Mouse (Mus musculus) gastrocnemius, adult 2 months (tissue): Measurements from ENCODE around the gene Mgarp. TPM values are rescaled to one million over a fixed set of nuclear protein-coding genes. Genes with fewer than 3 reads are reported as not detected.

Experiments used
- DNase-seq: peaks from one replicate; pipeline ENCODE4 v3.0.0; 2022
- H3K27ac ChIP-seq: fragments of 200-600 bp; 2 replicates; pipeline ENCODE4 v1.8.1; 2022; ENCODE audit warnings: mild to moderate bottlenecking
- H3K4me3 ChIP-seq: fragments of 200-600 bp; 2 replicates; pipeline ENCODE4 v1.8.1; 2022; ENCODE audit warnings: mild to moderate bottlenecking, moderate library complexity
- CTCF ChIP-seq: fragments of 200-600 bp; IDR thresholded peaks from 2 replicates; pipeline ENCODE4 v1.8.1; 2022; ENCODE audit warnings: antibody characterized with exemption, mild to moderate bottlenecking, moderate library complexity
- intact Hi-C: fragments of 180-260 bp; cut with DNase I; formaldehyde crosslinking; loops from one replicate; pipeline ENCODE4 v1.15.1; 2025
- total RNA-seq, 2 experiments: library from RNA; stranded (reverse); gene quantifications; 2 replicates each; pipeline ENCODE4 v1.2.3; 2021

Mgarp gene
- total RNA-seq, 2 experiments from 2014 or later = not detected

GRCm38 (mm10) chr3:51391591-51391990 lies 4.9 kb downstream of the Mgarp start:
- no peak overlapping the region for H3K4me3 ChIP-seq
- DNase-seq = no peak
- no peak for TF ChIP-seq CTCF

DNA sequence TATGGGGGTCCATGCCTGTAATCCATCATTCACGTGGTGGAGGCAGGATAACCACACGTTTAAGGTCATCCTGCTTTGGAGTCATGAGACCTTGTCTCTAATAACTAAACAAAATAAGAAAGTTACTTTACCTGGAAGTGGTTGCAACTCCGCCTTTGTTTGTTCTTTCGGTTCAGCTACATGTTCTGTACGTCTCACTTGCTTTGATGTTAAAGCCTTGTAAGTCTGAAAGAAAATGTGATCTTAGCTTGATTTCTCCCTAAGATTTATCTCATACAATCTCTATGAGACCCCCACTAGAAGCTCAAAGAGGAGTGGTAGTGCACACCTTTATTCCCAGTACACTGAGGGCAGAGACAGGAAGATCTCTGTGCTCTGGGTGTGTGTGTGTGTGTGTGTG lies 5.4 kb downstream of the Mgarp start:
- no peak for DNase-seq
- H3K4me3 ChIP-seq = no peak overlapping the region
- intact Hi-C loops = no loop called here
- no peak for TF ChIP-seq CTCF
- H3K27ac ChIP-seq = no peak overlapping the region

More at GRCm38 (mm10) chr3:51391591-51391990, 4.9 kb downstream of the Mgarp start:
- H3K27ac ChIP-seq = no peak overlapping the region
- intact Hi-C loops = no loop called here

DNA sequence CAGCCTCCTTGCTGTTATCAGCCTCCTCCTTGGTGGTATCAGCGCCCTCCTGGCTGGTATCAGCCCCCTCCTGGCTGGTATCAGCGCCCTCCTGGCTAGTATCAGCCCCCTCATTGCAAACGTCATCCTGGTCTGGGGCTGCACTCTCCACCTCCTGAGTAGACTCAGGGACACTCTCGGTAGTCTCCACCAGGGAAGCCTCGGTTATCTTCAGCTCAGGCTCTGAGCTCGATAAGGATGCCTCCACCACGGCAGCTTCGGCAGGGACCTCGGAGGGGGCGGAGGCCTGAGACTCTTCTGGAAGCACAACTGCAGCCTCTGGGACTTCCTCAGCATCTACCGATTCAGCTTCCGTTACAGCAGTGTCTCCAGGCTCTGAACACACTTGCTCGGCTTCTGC lies 7.6 kb downstream of the Mgarp start:
- intact Hi-C loops = no loop called here
- H3K4me3 ChIP-seq = no peak overlapping the region
- H3K27ac ChIP-seq = no peak overlapping the region
- TF ChIP-seq CTCF = no peak
- no peak for DNase-seq

DNA sequence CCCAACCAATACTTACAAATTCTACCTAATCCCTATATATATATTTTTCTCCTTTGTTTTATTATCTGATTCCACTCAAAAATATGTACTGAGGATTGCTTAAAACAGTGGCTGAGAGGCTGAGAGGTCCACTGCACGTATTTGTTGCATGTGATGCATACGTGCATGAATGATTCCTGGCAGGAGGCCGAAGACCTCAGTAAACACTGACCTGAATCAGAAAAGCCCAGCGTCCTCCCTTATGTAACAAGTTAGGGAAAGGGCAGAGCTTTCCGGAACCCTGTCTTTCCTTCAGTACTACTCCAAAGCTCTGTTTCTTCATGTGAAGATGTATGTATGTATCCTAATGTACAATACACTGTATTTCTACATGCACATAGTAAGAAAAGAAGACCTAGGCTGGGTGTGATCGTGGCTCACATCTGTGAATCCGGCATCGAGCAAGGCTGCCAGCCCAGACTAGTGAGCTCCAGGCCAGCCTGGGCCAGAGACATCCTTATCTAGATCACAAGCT lies 8.6 kb downstream of the Mgarp start:
- intact Hi-C loops = no loop called here
- H3K27ac ChIP-seq = no peak overlapping the region
- no peak overlapping the region for H3K4me3 ChIP-seq
- DNase-seq = no peak
- no peak for TF ChIP-seq CTCF

- no peak for TF ChIP-seq CTCF
These were observed 9.4 kb downstream of the Mgarp start for GRCm38 (mm10) chr3:51387134-51387451.

DNA sequence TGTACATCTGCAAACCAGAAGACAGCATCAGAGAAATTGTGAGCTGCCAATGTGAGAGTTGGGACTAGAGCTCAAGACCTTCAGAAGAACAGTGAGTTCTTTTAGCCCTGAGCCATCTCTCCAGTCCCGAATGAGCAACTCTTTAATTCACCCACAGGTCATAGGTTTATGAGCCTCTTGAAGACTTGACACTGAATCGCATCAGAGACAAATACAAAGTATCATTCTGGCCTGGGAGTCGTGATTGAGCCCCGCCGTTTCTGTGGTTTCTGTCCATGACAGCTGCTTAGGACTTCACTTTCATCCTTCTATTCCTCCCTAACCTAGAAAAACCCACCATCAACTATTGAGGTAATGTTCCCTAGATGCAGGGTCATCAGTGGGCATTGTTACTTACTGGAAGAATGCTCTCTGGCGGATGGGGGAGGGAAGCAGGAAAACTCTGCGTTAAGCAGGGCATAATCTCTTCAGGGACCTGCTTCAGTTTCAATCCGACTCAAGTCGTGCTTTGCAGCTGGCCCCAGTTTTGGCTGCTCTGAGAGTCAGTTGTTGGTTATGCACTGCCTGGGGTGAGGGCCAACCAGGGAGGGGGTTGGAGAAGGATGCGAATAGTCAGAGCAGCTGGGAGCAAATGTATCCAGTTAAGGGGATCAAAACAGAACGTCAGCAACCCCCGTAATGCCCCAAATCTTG lies 10.0 kb downstream of the Mgarp start:
- intact Hi-C loops = no loop called here
- peak; percentile 70 for DNase-seq
- H3K27ac ChIP-seq = no peak overlapping the region
- no peak for TF ChIP-seq CTCF
- no peak overlapping the region for H3K4me3 ChIP-seq

More at GRCm38 (mm10) chr3:51387134-51387451, 9.4 kb downstream of the Mgarp start:
- intact Hi-C loops = no loop called here
- Histone ChIP-seq H3K27ac (no peak overlapping the region), H3K4me3 (no peak overlapping the region)
- no peak for DNase-seq

DNA sequence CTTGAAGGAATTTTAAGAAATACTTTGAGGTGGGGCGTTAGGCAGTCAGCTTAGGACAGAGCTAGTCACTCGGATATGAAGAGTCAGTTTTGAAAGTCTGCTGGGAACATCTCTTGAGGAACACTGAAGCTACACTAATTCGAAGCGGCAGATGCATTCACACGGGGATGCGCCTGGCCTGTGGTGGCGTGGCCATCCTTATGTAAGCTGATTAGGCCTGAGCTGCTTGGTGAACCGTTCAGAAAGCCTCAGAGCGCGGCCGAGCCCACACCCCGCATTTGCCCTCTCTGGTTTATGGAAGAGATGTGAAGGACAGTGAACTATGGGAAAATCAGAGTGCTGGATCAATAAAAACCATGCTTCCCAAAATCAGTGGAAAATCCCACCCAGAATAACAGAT lies 13.1 kb downstream of the Mgarp start:
- no peak for DNase-seq
- Histone ChIP-seq H3K4me3 (no peak overlapping the region), H3K27ac (no peak overlapping the region)
- intact Hi-C loops = no loop called here
- no peak for TF ChIP-seq CTCF

DNA sequence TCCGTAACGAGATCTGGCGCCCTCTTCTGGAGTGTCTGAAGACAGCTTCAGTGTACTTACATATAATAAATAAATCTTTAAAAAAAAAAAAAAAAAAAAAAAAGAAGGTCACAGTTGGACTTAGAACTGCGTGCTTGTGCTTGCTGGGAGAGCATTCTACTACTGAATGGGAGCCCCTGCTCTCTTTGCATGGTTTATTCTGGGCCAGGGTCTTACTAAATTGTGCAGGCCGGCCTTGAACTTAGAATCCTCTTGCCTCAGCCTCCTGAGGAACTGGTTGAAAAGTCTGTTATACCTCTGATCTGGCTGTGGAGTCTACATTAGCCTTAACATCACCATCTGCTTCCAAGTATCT lies 15.9 kb downstream of the Mgarp start:
- intact Hi-C loops = no loop called here
- H3K4me3 ChIP-seq = no peak overlapping the region
- TF ChIP-seq CTCF = no peak
- no peak overlapping the region for H3K27ac ChIP-seq
- DNase-seq = no peak

GRCm38 (mm10) chr3:51379786-51380659 lies 16.5 kb downstream of the Mgarp start:
- intact Hi-C loops = no loop called here
- Histone ChIP-seq H3K27ac (peak overlapping the region; percentile 9; the same call in 1 of the 2 replicates), H3K4me3 (no peak overlapping the region)
- DNase-seq = no peak
- TF ChIP-seq CTCF = no peak

- no peak for TF ChIP-seq CTCF
- no peak overlapping the region; the same call in 1 of the 2 replicates for H3K27ac ChIP-seq
- peak overlapping the region; percentile 67 for H3K4me3 ChIP-seq
- intact Hi-C loops = no loop called here
- no peak for DNase-seq
These were observed 17.9 kb downstream of the Mgarp start for GRCm38 (mm10) chr3:51378665-51378946.

DNA sequence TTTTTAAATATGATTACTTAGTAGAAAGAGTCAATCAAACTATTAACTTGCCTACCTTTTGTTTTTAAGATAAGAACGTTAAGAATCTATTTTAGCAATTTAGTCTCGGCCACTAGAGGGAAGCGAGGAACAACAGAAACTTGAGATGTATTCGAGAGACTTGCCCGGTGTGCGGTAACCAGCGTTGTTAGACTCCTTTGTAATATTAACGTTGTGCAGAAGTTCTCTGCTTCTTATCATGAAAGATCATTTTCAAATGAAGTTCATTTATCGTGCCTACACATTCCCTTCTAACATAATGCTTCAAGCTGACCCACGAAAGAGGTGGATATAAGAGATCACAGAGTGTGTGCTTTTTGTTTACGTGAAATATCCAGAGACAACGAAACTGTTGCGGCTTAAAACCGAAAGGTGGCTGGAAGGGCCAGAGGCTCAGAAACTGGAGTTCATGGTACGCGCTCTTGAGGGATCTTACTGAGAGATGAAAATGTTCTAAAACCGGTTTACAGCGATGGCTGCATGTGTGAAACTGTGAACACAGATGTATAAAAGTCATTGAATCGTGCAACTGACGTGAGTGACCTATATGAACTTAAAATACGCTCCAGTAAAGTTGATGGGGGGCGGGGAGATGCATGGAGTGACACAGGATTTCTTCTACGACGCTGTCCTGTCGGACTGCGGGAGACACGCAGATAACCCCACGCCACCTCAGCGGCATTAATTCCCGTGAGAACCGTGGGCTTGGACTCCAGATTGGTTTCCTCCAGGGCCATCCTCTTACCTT lies 18.5 kb downstream of the Mgarp start:
- no peak for DNase-seq
- H3K27ac ChIP-seq = peak overlapping the region; percentile 72
- peak overlapping the region; percentile 67 for H3K4me3 ChIP-seq
- TF ChIP-seq CTCF = peak; percentile 66
- intact Hi-C loops = no loop called here

- peak; percentile 53 for DNase-seq
- TF ChIP-seq CTCF = peak; percentile 78
- intact Hi-C loops = loop anchor here (2.0 kb wide), 1 partner anchor 33 kb away; the partner anchor contains the start of gene Ndufc1
- no peak overlapping the region for H3K4me3 ChIP-seq
- H3K27ac ChIP-seq = no peak overlapping the region
These were observed 21.0 kb downstream of the Mgarp start for GRCm38 (mm10) chr3:51375307-51376265.
